Mouse (Mus musculus): ENCODE results near the gene Ugt1a8.
A peak's percentile ranks its signal among the peaks of the same experiment; 100 is the strongest.

The Ugt1a8 gene

GRCm38 (mm10) chr1:88186325-88186935 lies 98.8 kb downstream of the Ugt1a8 start:
- DNase-seq (ENCODE audit: low spot score in 2 of 2) = no peak

GRCm38 (mm10) chr1:88192136-88192535 lies 104.5 kb downstream of the Ugt1a8 start:
- DNase-seq (ENCODE audit: low spot score in 2 of 2) = no peak

GRCm38 (mm10) chr1:88195687-88196086 lies 108.1 kb downstream of the Ugt1a8 start:
- DNase-seq (ENCODE audit: low spot score in 2 of 2) = no peak

- no peak for DNase-seq (ENCODE audit: low spot score in 2 of 2)
Measured at GRCm38 (mm10) chr1:88197443-88197842, 109.8 kb downstream of the Ugt1a8 start.

- DNase-seq (ENCODE audit: low spot score in 2 of 2) = no peak
Measured at GRCm38 (mm10) chr1:88199996-88200395, 112.4 kb downstream of the Ugt1a8 start.

GRCm38 (mm10) chr1:88200456-88200855 lies 112.8 kb downstream of the Ugt1a8 start, which contains the start of gene Ugt1a2:
Gene Ugt1a2, plus strand, starts transcription at chr1:88200601.
- no peak for DNase-seq (ENCODE audit: low spot score in 2 of 2)

GRCm38 (mm10) chr1:88205294-88205922 lies 117.8 kb downstream of the Ugt1a8 start, which contains the start of gene Dnajb3:
Gene Dnajb3, minus strand, starts transcription at chr1:88205782.
- DNase-seq (ENCODE audit: low spot score in 2 of 2) = peak; percentile 72 to 76

GRCm38 (mm10) chr1:88206843-88207479 lies 119.3 kb downstream of the Ugt1a8 start:
- DNase-seq (ENCODE audit: low spot score in 2 of 2) = peak; percentile 9 to 53

GRCm38 (mm10) chr1:88211812-88212211 lies 124.2 kb downstream of the Ugt1a8 start, which contains the start of gene Ugt1a1:
Gene Ugt1a1, plus strand, starts transcription at chr1:88211959.
- DNase-seq (ENCODE audit: low spot score in 2 of 2) = peak; percentile 4 to 12

GRCm38 (mm10) chr1:88212341-88213045 lies 124.9 kb downstream of the Ugt1a8 start:
- peak in 1 of 2 experiments; percentile 2 for DNase-seq (ENCODE audit: low spot score in 2 of 2)

- no peak for DNase-seq (ENCODE audit: low spot score in 2 of 2)
Measured at GRCm38 (mm10) chr1:88213061-88213460, 125.4 kb downstream of the Ugt1a8 start.

- peak; percentile 10 to 11 for DNase-seq (ENCODE audit: low spot score in 2 of 2)
Measured at GRCm38 (mm10) chr1:88213766-88214461, 126.3 kb downstream of the Ugt1a8 start.

- DNase-seq (ENCODE audit: low spot score in 2 of 2) = no peak
Measured at GRCm38 (mm10) chr1:88214462-88214952, 126.9 kb downstream of the Ugt1a8 start.

GRCm38 (mm10) chr1:88215466-88216380 lies 128.1 kb downstream of the Ugt1a8 start:
- peak in 1 of 2 experiments; percentile 8 for DNase-seq (ENCODE audit: low spot score in 2 of 2)

GRCm38 (mm10) chr1:88216551-88216950 lies 128.9 kb downstream of the Ugt1a8 start:
- no peak for DNase-seq (ENCODE audit: low spot score in 2 of 2)

GRCm38 (mm10) chr1:88217144-88217543 lies 129.5 kb downstream of the Ugt1a8 start:
- DNase-seq (ENCODE audit: low spot score in 2 of 2) = peak in 1 of 2 experiments; percentile 5

GRCm38 (mm10) chr1:88217576-88217975 lies 130.0 kb downstream of the Ugt1a8 start:
- peak in 1 of 2 experiments; percentile 5 for DNase-seq (ENCODE audit: low spot score in 2 of 2)

GRCm38 (mm10) chr1:88218051-88218450 lies 130.4 kb downstream of the Ugt1a8 start:
- DNase-seq (ENCODE audit: low spot score in 2 of 2) = peak in 1 of 2 experiments; percentile 11

GRCm38 (mm10) chr1:88218591-88218990 lies 131.0 kb downstream of the Ugt1a8 start:
- DNase-seq (ENCODE audit: low spot score in 2 of 2) = peak in 1 of 2 experiments; percentile 6

GRCm38 (mm10) chr1:88219054-88219453 lies 131.4 kb downstream of the Ugt1a8 start:
- DNase-seq (ENCODE audit: low spot score in 2 of 2) = peak in 1 of 2 experiments; percentile 9
